Mouse (Mus musculus): ENCODE measurements at regions not wholly inside any gene's neighbourhood (a gene's known extent, or its start where the extent isn't known, plus 50 kb on each side); places are given as distances from the start of the nearest gene placed in this dataset.

- H3K4me1 ChIP-seq (ENCODE audit: control insufficient read depth in 1 of 2, insufficient read depth in 2 of 2, low read length in 2 of 2), result no peaks in the 10 kb centered on the region
- no peaks in the 10 kb centered on the region for H3K36me3 ChIP-seq (ENCODE audit: control insufficient read depth in 1 of 2, insufficient read depth in 2 of 2, low read length in 2 of 2)
- no peaks in the 10 kb centered on the region for H3K79me2 ChIP-seq (ENCODE audit: control insufficient read depth, insufficient read depth, low read length, poor library complexity)
- no peak overlapping the region for H3K4me3 ChIP-seq (ENCODE audit: control insufficient read depth in 1 of 2, insufficient read depth in 1 of 2, low read depth in 2 of 2, low read length in 2 of 2)
- no peak overlapping the region for H3K9ac ChIP-seq (ENCODE audit: control insufficient read depth, low read depth, low read length, poor library complexity, severe bottlenecking)
- TF ChIP-seq ELF1 (IDR thresholded peaks at IDR 0.05; ENCODE audit: low read depth, low read length) (no peak), ZKSCAN1 (IDR thresholded peaks at IDR 0.05; ENCODE audit: low read depth, low read length) (no peak), USF1 (IDR thresholded peaks at IDR 0.05; ENCODE audit: low read depth, low read length) (no peak), RCOR1 (IDR thresholded peaks at IDR 0.05; ENCODE audit: low read depth, low read length) (no peak), TAL1 (IDR thresholded peaks at IDR 0.05; ENCODE audit: low read length) (no peak), GABPA (IDR thresholded peaks at IDR 0.05; ENCODE audit: low read depth, low read length) (no peak), UBTF (IDR thresholded peaks at IDR 0.05; ENCODE audit: borderline replicate concordance, insufficient read depth, low read depth, low read length) (no peak), ZNF384 (IDR thresholded peaks at IDR 0.05; ENCODE audit: low read depth, low read length) (no peak), TCF12 (IDR thresholded peaks at IDR 0.05; ENCODE audit: low read depth, low read length) (no peak), TBP (IDR thresholded peaks at IDR 0.05; ENCODE audit: low read depth, low read length) (no peak), MAFK (IDR thresholded peaks at IDR 0.05; ENCODE audit: borderline replicate concordance, low read depth, low read length) (no peak), ZC3H11A (IDR thresholded peaks at IDR 0.05; ENCODE audit: low read depth, low read length) (no peak), GATA1 (IDR thresholded peaks at IDR 0.05; ENCODE audit: low read depth, low read length) (no peak), NELFE (IDR thresholded peaks at IDR 0.05; ENCODE audit: low read depth, low read length) (no peak), MEF2A (IDR thresholded peaks at IDR 0.05; ENCODE audit: extremely low read depth, insufficient replicate concordance, low read depth, low read length, poor library complexity, severe bottlenecking) (no peak), CTCF (IDR thresholded peaks at IDR 0.05 in 2 of 3, conservative IDR thresholded peaks at IDR 0.05 in 1 of 3; ENCODE audit: control insufficient read depth in 1 of 3, insufficient read depth in 1 of 3, low read depth in 2 of 3, low read length in 3 of 3, poor library complexity in 1 of 3, severe bottlenecking in 1 of 3) (no peak), KAT2A (conservative IDR thresholded peaks at IDR 0.05; ENCODE audit: low read depth, low read length) (no peak), USF2 (IDR thresholded peaks at IDR 0.05; ENCODE audit: borderline replicate concordance in 1 of 2, insufficient read depth in 1 of 2, low read depth in 1 of 2, low read length in 2 of 2) (no peak), CHD1 (IDR thresholded peaks at IDR 0.05; ENCODE audit: low read depth, low read length) (no peak), EP300 (IDR thresholded peaks at IDR 0.05; ENCODE audit: low read depth in 1 of 2, low read length in 2 of 2) (no peak)
- no peak for DNase-seq (ENCODE audit: low read depth, low spot score)
- no peaks in the 10 kb centered on the region for H3K27me3 ChIP-seq (ENCODE audit: control insufficient read depth in 1 of 2, insufficient read depth in 2 of 2, low read length in 2 of 2)
- H3K9me3 ChIP-seq (replicated peaks; ENCODE audit: insufficient read depth, low read length), result no peaks in the 10 kb centered on the region
- no peak overlapping the region for H3K27ac ChIP-seq (ENCODE audit: control insufficient read depth, low read depth, low read length)
Measured at GRCm38 (mm10) chr11:112450227-112450626, 331.8 kb upstream of the Sox9 start.

GRCm38 (mm10) chr11:112458075-112458474 lies 323.9 kb upstream of the Sox9 start:
- TF ChIP-seq ZMIZ1 (IDR thresholded peaks at IDR 0.05; ENCODE audit: low read depth, low read length) (no peak), ETS1 (IDR thresholded peaks at IDR 0.05; ENCODE audit: low read depth, low read length) (no peak), JUND (IDR thresholded peaks at IDR 0.05; ENCODE audit: low read depth, low read length) (no peak), MYC (IDR thresholded peaks at IDR 0.05; ENCODE audit: low read depth, low read length) (no peak), POLR2AphosphoS5 (IDR thresholded peaks at IDR 0.05; ENCODE audit: borderline replicate concordance, low read depth, low read length) (no peak), RAD21 (IDR thresholded peaks at IDR 0.05; ENCODE audit: low read depth, low read length) (no peak), HCFC1 (IDR thresholded peaks at IDR 0.05; ENCODE audit: low read depth, low read length) (no peak), TBP (IDR thresholded peaks at IDR 0.05; ENCODE audit: low read depth, low read length) (no peak), ZC3H11A (IDR thresholded peaks at IDR 0.05; ENCODE audit: low read depth, low read length) (no peak), CHD2 (IDR thresholded peaks at IDR 0.05; ENCODE audit: low read length) (no peak), SIN3A (IDR thresholded peaks at IDR 0.05; ENCODE audit: low read length) (no peak), CTCF (IDR thresholded peaks at IDR 0.05 in 2 of 3, conservative IDR thresholded peaks at IDR 0.05 in 1 of 3; ENCODE audit: control insufficient read depth in 1 of 3, insufficient read depth in 1 of 3, low read depth in 2 of 3, low read length in 3 of 3, poor library complexity in 1 of 3, severe bottlenecking in 1 of 3) (no peak), USF1 (IDR thresholded peaks at IDR 0.05; ENCODE audit: low read depth, low read length) (no peak), KAT2A (conservative IDR thresholded peaks at IDR 0.05; ENCODE audit: low read depth, low read length) (no peak)
- Histone ChIP-seq H3K4me3 (ENCODE audit: control insufficient read depth in 1 of 2, insufficient read depth in 1 of 2, low read depth in 2 of 2, low read length in 2 of 2) (no peak overlapping the region), H3K27me3 (ENCODE audit: control insufficient read depth in 1 of 2, insufficient read depth in 2 of 2, low read length in 2 of 2) (no peaks in the 10 kb centered on the region), H3K9ac (ENCODE audit: control insufficient read depth, low read depth, low read length, poor library complexity, severe bottlenecking) (no peak overlapping the region), H3K9me3 (replicated peaks; ENCODE audit: insufficient read depth, low read length) (no peaks in the 10 kb centered on the region), H3K79me2 (ENCODE audit: control insufficient read depth, insufficient read depth, low read length, poor library complexity) (no peaks in the 10 kb centered on the region), H3K36me3 (ENCODE audit: control insufficient read depth in 1 of 2, insufficient read depth in 2 of 2, low read length in 2 of 2) (no peaks in the 10 kb centered on the region), H3K27ac (ENCODE audit: control insufficient read depth, low read depth, low read length) (no peak overlapping the region), H3K4me1 (ENCODE audit: control insufficient read depth in 1 of 2, insufficient read depth in 2 of 2, low read length in 2 of 2) (no peaks in the 10 kb centered on the region)
- DNase-seq (ENCODE audit: low read depth, low spot score), result no peak
